Mouse (Mus musculus) liver, embryonic 13.5 days (tissue): ENCODE measurements around the gene Calm5. TPM values are rescaled to one million over a fixed set of nuclear protein-coding genes. Genes with fewer than 3 reads are reported as not detected.
"Not testable (repeated sequence)": the region's sequence is repeated elsewhere in the genome, so short reads cannot be mapped to it uniquely, and the experiment has no call there.

Experiments
- ATAC-seq: fragments of 200-750 bp; cut with Nextera tagmentation; 2 replicates; pipeline ENCODE4 v1.8.0; 2017; ENCODE audit warnings: low read depth, mild to moderate bottlenecking, moderate number of reproducible peaks, moderate library complexity
- DNase-seq: peaks from one replicate; pipeline ENCODE4 v3.0.0; 2022
- H3K27ac ChIP-seq: fragments of 300-500 bp; sonication (generic); 2 replicates; pipeline ENCODE4 v1.5.1; 2015; ENCODE audit warnings: moderate library complexity, mild to moderate bottlenecking, inconsistent platforms
- H3K27me3 ChIP-seq: fragments of 300-500 bp; sonication (generic); 2 replicates; pipeline ENCODE4 v1.6.1; 2015; ENCODE audit warnings: mild to moderate bottlenecking, inconsistent platforms
- H3K36me3 ChIP-seq: fragments of 300-500 bp; sonication (generic); 2 replicates; pipeline ENCODE4 v1.6.1; 2015; ENCODE audit warnings: mild to moderate bottlenecking, inconsistent platforms
- H3K4me1 ChIP-seq: fragments of 300-500 bp; sonication (generic); replicated peaks from 2 replicates; pipeline ENCODE4 v1.6.1; 2015; ENCODE audit warnings: inconsistent platforms
- H3K4me2 ChIP-seq: fragments of 300-500 bp; sonication (generic); 2 replicates; pipeline ENCODE4 v1.6.1; 2015; ENCODE audit warnings: inconsistent platforms, mild to moderate bottlenecking, moderate library complexity
- H3K4me3 ChIP-seq: fragments of 300-500 bp; sonication (generic); replicated peaks from 2 replicates; pipeline ENCODE4 v1.5.1; 2015; ENCODE audit warnings: mild to moderate bottlenecking, inconsistent platforms
- H3K9ac ChIP-seq: fragments of 300-500 bp; sonication (generic); 2 replicates; pipeline ENCODE4 v1.6.1; 2015; ENCODE audit warnings: mild to moderate bottlenecking, inconsistent platforms
- H3K9me3 ChIP-seq: fragments of 300-500 bp; sonication (generic); replicated peaks from 2 replicates; pipeline ENCODE4 v1.6.1; 2016; ENCODE audit warnings: inconsistent platforms
- WGBS: fragments of 180-500 bp; shearing (Covaris S2); methylation state at CpG from one replicate; pipeline ENCODE4 v1.1.7; 2015; ENCODE audit not compliant: insufficient replicate concordance; 5-methylcytosine and 5-hydroxymethylcytosine counted together
- polyA plus RNA-seq: library from polyadenylated mRNA; unstranded; fragments of >200 nt; fragmentation: Nextera tagmentation; extraction: Ambion mirVana; gene quantifications from 2 replicates; pipeline ENCODE4 v1.2.1, GENCODE M21; 2015

Gene Calm5
- polyA plus RNA-seq, 1 experiment from 2014 or later, result not detected

GRCm38 (mm10) chr13:3892601-3893000 lies 38.6 kb downstream of the Calm5 start:
- WGBS, result 6% methylated on average over 7 of the region's 7 CpGs
- Histone ChIP-seq H3K4me2 (peak overlapping the region; percentile 69), H3K27ac (peak overlapping the region; percentile 75), H3K4me3 (peak overlapping the region; percentile 71), H3K27me3 (no peaks in the 10 kb centered on the region), H3K9me3 (no peaks in the 10 kb centered on the region), H3K36me3 (peaks cover 36% of the 10 kb centered on the region), H3K9ac (peak overlapping the region; percentile 83), H3K4me1 (peaks cover 54% of the 10 kb centered on the region)
- ATAC-seq (no peak), DNase-seq (no peak)

- peak overlapping the region; percentile 80 for H3K27ac ChIP-seq
- ATAC-seq (peak; percentile 99), DNase-seq (peak; percentile 92)
- H3K4me1 ChIP-seq, result peaks cover 54% of the 10 kb centered on the region
- H3K9ac ChIP-seq, result peak overlapping the region; percentile 83
- WGBS, result 1% methylated on average over 35 of the region's 35 CpGs
- peak overlapping the region; percentile 69 for H3K4me2 ChIP-seq
- peaks cover 32% of the 10 kb centered on the region for H3K36me3 ChIP-seq
- H3K27me3 ChIP-seq, result no peaks in the 10 kb centered on the region
- no peaks in the 10 kb centered on the region for H3K9me3 ChIP-seq
- peak overlapping the region; percentile 71 for H3K4me3 ChIP-seq
These were observed 39.3 kb downstream of the Calm5 start for GRCm38 (mm10) chr13:3893126-3893734.

GRCm38 (mm10) chr13:3894549-3894948 lies 40.6 kb downstream of the Calm5 start:
- DNase-seq (no peak), ATAC-seq (no peak)
- 82% methylated on average over 8 of the region's 8 CpGs for WGBS
- Histone ChIP-seq H3K27ac (peak overlapping the region; percentile 75; the same call in 1 of the 2 replicates), H3K36me3 (peaks cover 31% of the 10 kb centered on the region), H3K27me3 (no peaks in the 10 kb centered on the region), H3K9ac (no peak overlapping the region), H3K4me2 (no peak overlapping the region), H3K9me3 (no peaks in the 10 kb centered on the region), H3K4me1 (peaks cover 49% of the 10 kb centered on the region), H3K4me3 (no peak overlapping the region)

GRCm38 (mm10) chr13:3895397-3895980 lies 41.5 kb downstream of the Calm5 start:
- ATAC-seq, result no peak
- DNase-seq, result no peak
- Histone ChIP-seq H3K27ac (0 out of 2 replicates have a peak overlapping the region, but pooled peaks have one; percentile 14), H3K4me2 (no peak overlapping the region), H3K36me3 (peaks cover 26% of the 10 kb centered on the region), H3K4me1 (peaks cover 40% of the 10 kb centered on the region), H3K9me3 (no peaks in the 10 kb centered on the region), H3K27me3 (no peaks in the 10 kb centered on the region), H3K9ac (no peak overlapping the region), H3K4me3 (no peak overlapping the region)
- WGBS, result 67% methylated on average over 8 of the region's 8 CpGs

GRCm38 (mm10) chr13:3896032-3896431 lies 42.1 kb downstream of the Calm5 start:
- no peak for ATAC-seq

GRCm38 (mm10) chr13:3896913-3897312 lies 42.9 kb downstream of the Calm5 start:
- Histone ChIP-seq H3K4me2 (no peak overlapping the region), H3K36me3 (peaks cover 26% of the 10 kb centered on the region), H3K27ac (no peak overlapping the region), H3K27me3 (no peaks in the 10 kb centered on the region), H3K4me1 (peaks cover 28% of the 10 kb centered on the region), H3K9me3 (no peaks in the 10 kb centered on the region), H3K9ac (no peak overlapping the region), H3K4me3 (no peak overlapping the region)
- WGBS, result 30% methylated on average over 5 of the region's 5 CpGs
- ATAC-seq (no peak), DNase-seq (peak; percentile 58)

More at GRCm38 (mm10) chr13:3896032-3896431, 42.1 kb downstream of the Calm5 start:
- Histone ChIP-seq H3K9ac (no peak overlapping the region), H3K27me3 (no peaks in the 10 kb centered on the region), H3K9me3 (no peaks in the 10 kb centered on the region), H3K4me1 (peaks cover 35% of the 10 kb centered on the region), H3K36me3 (peaks cover 26% of the 10 kb centered on the region), H3K4me2 (no peak overlapping the region), H3K4me3 (no peak overlapping the region), H3K27ac (no peak overlapping the region)
- no peak for DNase-seq
- WGBS, result 71% methylated on average over 6 of the region's 6 CpGs

- not testable (repeated sequence) for H3K4me3 ChIP-seq, DNase-seq, H3K27ac ChIP-seq, H3K9me3 ChIP-seq, H3K27me3 ChIP-seq, H3K4me2 ChIP-seq, H3K9ac ChIP-seq, ATAC-seq
- peaks cover 30% of the 10 kb centered on the region for H3K36me3 ChIP-seq
- peaks cover 24% of the 10 kb centered on the region for H3K4me1 ChIP-seq
- WGBS, result 87% methylated on average over 5 of the region's 5 CpGs
These were observed 44.2 kb downstream of the Calm5 start for GRCm38 (mm10) chr13:3898202-3898601.

GRCm38 (mm10) chr13:3899301-3899700 lies 45.3 kb downstream of the Calm5 start:
- H3K9ac ChIP-seq, result no peak overlapping the region
- H3K27ac ChIP-seq, result no peak overlapping the region
- H3K4me2 ChIP-seq, result no peak overlapping the region
- H3K4me1 ChIP-seq, result peaks cover 16% of the 10 kb centered on the region
- no peaks in the 10 kb centered on the region for H3K27me3 ChIP-seq
- DNase-seq (no peak), ATAC-seq (no peak)
- peaks cover 30% of the 10 kb centered on the region for H3K36me3 ChIP-seq
- WGBS, result 87% methylated on average over 9 of the region's 9 CpGs
- no peaks in the 10 kb centered on the region for H3K9me3 ChIP-seq
- H3K4me3 ChIP-seq, result no peak overlapping the region

Other genes starting within 250 kb of the Calm5 start
- 3.3 and 4.3 TPM in 2 replicates for gene Fam208b, start 243.1 kb upstream of the Calm5 start, polyA plus RNA-seq
- 2.1 and 2.8 TPM in 2 replicates for gene Asb13, start 220.1 kb upstream of the Calm5 start, polyA plus RNA-seq
- gene Calml3, start 49.9 kb upstream of the Calm5 start, polyA plus RNA-seq, result not detected in 2 replicates
- not detected in 2 replicates for gene Calm4, start 16.4 kb upstream of the Calm5 start, polyA plus RNA-seq
- gene Net1, start 64.0 kb downstream of the Calm5 start, polyA plus RNA-seq, result 53.6 and 66.0 TPM in 2 replicates
- not detected in 2 replicates for gene Tubal3, start 64.1 kb downstream of the Calm5 start, polyA plus RNA-seq
- not detected in 2 replicates for gene Ucn3, start 91.2 kb downstream of the Calm5 start, polyA plus RNA-seq
- 0.24 and 0.34 TPM in 2 replicates for gene Akr1c14, start 194.8 kb downstream of the Calm5 start, polyA plus RNA-seq